10 mouse cellular contexts compared by ENCODE assay signal in the genomic region with DNA sequence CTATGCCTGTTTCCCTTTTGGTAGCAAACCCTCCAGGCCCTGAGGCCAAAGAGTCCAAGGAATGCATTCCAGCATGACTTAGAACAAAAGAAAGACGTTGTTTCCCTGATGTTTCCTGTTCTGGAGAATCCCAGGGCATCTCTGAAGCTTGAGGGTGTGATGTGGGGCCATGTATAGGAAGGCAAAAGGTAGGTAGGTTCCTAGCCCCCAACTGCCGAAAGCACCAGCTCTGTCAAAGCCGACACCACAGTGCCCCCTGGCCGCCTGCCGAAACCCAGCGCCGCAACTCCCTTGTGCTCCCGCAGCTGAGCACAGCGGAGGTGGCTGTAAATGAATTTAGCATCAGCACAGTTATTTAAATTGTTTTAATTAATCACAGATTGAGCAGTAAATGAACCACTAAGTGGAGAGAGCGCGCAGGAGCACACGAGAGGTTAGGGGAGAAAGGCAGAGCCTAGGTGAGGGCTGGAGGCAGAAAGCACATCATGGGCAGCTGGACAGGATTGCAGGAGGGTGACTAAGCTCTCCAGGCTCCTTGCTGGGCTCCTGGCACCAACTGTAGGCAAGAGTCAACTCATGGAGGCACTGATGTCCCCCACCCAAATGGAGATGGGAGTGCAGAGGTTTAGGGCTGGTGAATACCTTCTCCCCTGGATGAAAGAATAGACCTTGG. TPM values are rescaled to one million over a fixed set of nuclear protein-coding genes. Genes with fewer than 3 reads are reported as not detected.
DNase-seq lines count a peak whose midpoint lies in the region; ATAC-seq and TF ChIP-seq lines count a peak whose summit lies in the region.
"Had no signal": no experiment of that assay in that cellular context is flagged by ENCODE, and none has a peak within 500 bp of the region (broad histone marks: within the 10 kb centered on the region; RNA-seq: fewer than 3 reads in every experiment).

No protein-coding gene starts in this region.

- H3K4me2 ChIP-seq in forebrain, embryonic 11.5 days (ENCODE audit: low read depth, low read length, severe bottlenecking), result no peak overlapping the region
- no peak overlapping the region for H3K4me2 ChIP-seq in midbrain, embryonic 11.5 days

- no peak overlapping the region for H3K27ac ChIP-seq in forebrain, embryonic 11.5 days (ENCODE audit: low read depth, low read length)
- no peak overlapping the region for H3K27ac ChIP-seq in forebrain, embryonic 10.5 days
- H3K27ac ChIP-seq in embryonic facial prominence, embryonic 10.5 days (replicated peaks), result no peak overlapping the region
- H3K27ac ChIP-seq in midbrain, embryonic 11.5 days (ENCODE audit: low read depth, low read length), result no peak overlapping the region
- H3K27ac ChIP-seq in thymus, adult 2 months (ENCODE audit: control insufficient read depth, insufficient read depth, low read length), result no peak overlapping the region

- H3K36me3 ChIP-seq in forebrain, embryonic 11.5 days (ENCODE audit: control insufficient read depth, insufficient read depth, low read length), result no peaks in the 10 kb centered on the region
- H3K36me3 ChIP-seq in forebrain, embryonic 10.5 days (replicated peaks), result no peaks in the 10 kb centered on the region
- H3K36me3 ChIP-seq in embryonic facial prominence, embryonic 10.5 days (replicated peaks), result no peaks in the 10 kb centered on the region
- H3K36me3 ChIP-seq in midbrain, embryonic 11.5 days (ENCODE audit: control insufficient read depth, insufficient read depth, low read length), result no peaks in the 10 kb centered on the region
- H3K36me3 ChIP-seq in thymus, adult 2 months (ENCODE audit: control insufficient read depth, insufficient read depth, low read length), result no peaks in the 10 kb centered on the region

- DNase-seq in forebrain, embryonic 11.5 days (ENCODE audit: low spot score), result peak; percentile 55
- no peak for DNase-seq in forebrain, embryonic 10.5 days (ENCODE audit: extremely low spot score, low spot score)
- peak; percentile 4 for DNase-seq in 3134 (ENCODE audit: extremely low read depth, insufficient read length, low spot score)
- peak; percentile 41 for DNase-seq in embryonic facial prominence, embryonic 10.5 days (ENCODE audit: low spot score)
- DNase-seq in midbrain, embryonic 11.5 days (ENCODE audit: low spot score, missing footprints), result no peak
- DNase-seq in thymus, adult 2 months, result no peak
- no peak for DNase-seq in gastrocnemius, postnatal 25 days
- DNase-seq in adrenal gland, postnatal 4 days (ENCODE audit: low spot score in 2 of 2), result no peak

- H3K9ac ChIP-seq in forebrain, embryonic 11.5 days (ENCODE audit: low read length), result no peak overlapping the region
- no peak overlapping the region for H3K9ac ChIP-seq in midbrain, embryonic 11.5 days (ENCODE audit: low read length)

- no peak for TF ChIP-seq POLR2A in thymus, adult 2 months (IDR thresholded peaks at IDR 0.05; ENCODE audit: control insufficient read depth, extremely low read depth, insufficient read depth, low read length, poor library complexity)

- H3K27me3 ChIP-seq in forebrain, embryonic 11.5 days (ENCODE audit: control insufficient read depth, insufficient read depth, low read length), result no peaks in the 10 kb centered on the region
- H3K27me3 ChIP-seq in forebrain, embryonic 10.5 days (ENCODE audit: poor library complexity, severe bottlenecking), result no peaks in the 10 kb centered on the region
- H3K27me3 ChIP-seq in embryonic facial prominence, embryonic 10.5 days (replicated peaks; ENCODE audit: low read depth, poor library complexity, severe bottlenecking), result no peaks in the 10 kb centered on the region
- no peaks in the 10 kb centered on the region for H3K27me3 ChIP-seq in midbrain, embryonic 11.5 days (ENCODE audit: control insufficient read depth, insufficient read depth, low read length)
- H3K27me3 ChIP-seq in thymus, adult 2 months (ENCODE audit: control insufficient read depth, insufficient read depth, low read length), result no peaks in the 10 kb centered on the region

- no peak overlapping the region for H3K4me3 ChIP-seq in forebrain, embryonic 11.5 days (ENCODE audit: low read depth, low read length)
- no peak overlapping the region for H3K4me3 ChIP-seq in forebrain, embryonic 10.5 days
- no peak overlapping the region for H3K4me3 ChIP-seq in embryonic facial prominence, embryonic 10.5 days
- H3K4me3 ChIP-seq in midbrain, embryonic 11.5 days (ENCODE audit: low read depth, low read length), result no peak overlapping the region
- no peak overlapping the region for H3K4me3 ChIP-seq in thymus, adult 2 months (ENCODE audit: control insufficient read depth, insufficient read depth, low read length)

- H3K9me3 ChIP-seq in forebrain, embryonic 11.5 days (ENCODE audit: control insufficient read depth, low read length), result no peaks in the 10 kb centered on the region
- no peaks in the 10 kb centered on the region for H3K9me3 ChIP-seq in forebrain, embryonic 10.5 days
- H3K9me3 ChIP-seq in embryonic facial prominence, embryonic 10.5 days, result no peaks in the 10 kb centered on the region
- H3K9me3 ChIP-seq in midbrain, embryonic 11.5 days (ENCODE audit: control insufficient read depth, low read length), result no peaks in the 10 kb centered on the region

- ATAC-seq in forebrain, embryonic 11.5 days (replicated peaks; ENCODE audit: low FRiP score), result peak; percentile 65; the same call in 1 of the 2 replicates
- ATAC-seq in midbrain, embryonic 11.5 days (ENCODE audit: low FRiP score), result peak; percentile 50; the same call in 1 of the 2 replicates

- no peaks in the 10 kb centered on the region for H3K4me1 ChIP-seq in forebrain, embryonic 11.5 days (replicated peaks; ENCODE audit: control insufficient read depth, insufficient read depth, low read length)
- H3K4me1 ChIP-seq in forebrain, embryonic 10.5 days, result peaks cover 4% of the 10 kb centered on the region; the same call in 1 of the 2 replicates
- H3K4me1 ChIP-seq in embryonic facial prominence, embryonic 10.5 days, result no peaks in the 10 kb centered on the region
- no peaks in the 10 kb centered on the region for H3K4me1 ChIP-seq in midbrain, embryonic 11.5 days (ENCODE audit: control insufficient read depth, insufficient read depth, low read length)
- H3K4me1 ChIP-seq in thymus, adult 2 months (replicated peaks; ENCODE audit: control insufficient read depth, insufficient read depth, low read length), result no peaks in the 10 kb centered on the region

- 18% methylated on average over 12 of the region's 12 CpGs for WGBS in forebrain, embryonic 11.5 days
- 20% methylated on average over 12 of the region's 12 CpGs for WGBS in forebrain, embryonic 10.5 days
- WGBS in embryonic facial prominence, embryonic 10.5 days, result 15% methylated on average over 12 of the region's 12 CpGs
- WGBS in midbrain, embryonic 11.5 days, result 35% methylated on average over 12 of the region's 12 CpGs
- 25% methylated on average over 12 of the region's 12 CpGs for WGBS in thymus, adult 2 months

- TF ChIP-seq CTCF in thymus, adult 2 months (IDR thresholded peaks at IDR 0.05; ENCODE audit: borderline replicate concordance, control insufficient read depth, extremely low read depth, insufficient read depth, low read length, poor library complexity), result no peak

RNA-seq across cellular contexts. Expression of gene Isx, which starts 25.5 kb away (rescaled TPM):
- polyA plus RNA-seq in forebrain, embryonic 11.5 days (2014; fragmentation: Nextera tagmentation; extraction: Ambion mirVana), result not detected in 2 replicates
- polyA plus RNA-seq in forebrain, embryonic 10.5 days (2016; fragmentation: Nextera tagmentation; extraction: Ambion mirVana), result not detected in 2 replicates
- polyA plus RNA-seq in embryonic facial prominence, embryonic 10.5 days (2016; fragmentation: Nextera tagmentation; extraction: Ambion mirVana), result not detected in 2 replicates
- polyA plus RNA-seq in midbrain, embryonic 11.5 days (2014; fragmentation: Nextera tagmentation; extraction: Ambion mirVana), result not detected in 2 replicates
- 0.08 TPM in 1 of 2 replicates, not detected in the other for polyA plus RNA-seq in thymus, adult 2 months (2012; rRNA removed)
- not detected for total RNA-seq in gastrocnemius, postnatal 25 days (2021)
- total RNA-seq in adrenal gland, postnatal 4 days (2021), result under 1 TPM; 0.28 to 0.36 TPM
- polyA plus RNA-seq: C2C12; frontal cortex, adult 2 months had no signal

Comparison
In these comparisons a context has a peak if more than half of its experiments do, and no peak if none do; other contexts are left out.
1. DNase-seq: peak in forebrain, embryonic 11.5 days (single experiment), 3134 (single experiment) and embryonic facial prominence, embryonic 10.5 days (single experiment); none in forebrain, embryonic 10.5 days (single experiment), midbrain, embryonic 11.5 days (single experiment), thymus, adult 2 months (single experiment), gastrocnemius, postnatal 25 days (single experiment) and adrenal gland, postnatal 4 days (0 of 2).